Mouse (Mus musculus) heart, adult 2 months (tissue): ENCODE measurements around the gene Cspg4. TPM values are rescaled to one million over a fixed set of nuclear protein-coding genes. Genes with fewer than 3 reads are reported as not detected.

Experiments
- DNase-seq, 2 experiments: peaks; one replicate each; pipeline ENCODE4 v3.0.0; 2021
- H3K27ac ChIP-seq: fragments of 200-600 bp; 2 replicates; pipeline ENCODE4 v1.8.1; 2022
- H3K27me3 ChIP-seq: fragments of 200-500 bp; 2 replicates; pipeline ENCODE4 v1.6.1; 2012; ENCODE audit warnings: mild to moderate bottlenecking, low read length, inconsistent platforms, mixed read lengths; ENCODE audit not compliant: control insufficient read depth, insufficient read depth
- H3K36me3 ChIP-seq: fragments of 200-500 bp; 2 replicates; pipeline ENCODE4 v1.6.1; 2012; ENCODE audit warnings: low read length, inconsistent platforms; ENCODE audit not compliant: control insufficient read depth, insufficient read depth
- H3K4me1 ChIP-seq: fragments of 200-500 bp; 2 replicates; pipeline ENCODE4 v1.6.1; 2011; ENCODE audit warnings: low read length; ENCODE audit not compliant: control insufficient read depth, insufficient read depth
- H3K4me3 ChIP-seq: fragments of 200-600 bp; 2 replicates; pipeline ENCODE4 v1.8.1; 2022
- H3K79me2 ChIP-seq: fragments of 200-500 bp; replicated peaks from 2 replicates; pipeline ENCODE4 v1.6.1; 2012; ENCODE audit warnings: mild to moderate bottlenecking, inconsistent platforms, low read length, moderate library complexity, mixed read lengths; ENCODE audit not compliant: control insufficient read depth, insufficient read depth
- H3K9ac ChIP-seq: fragments of 200-500 bp; 2 replicates; pipeline ENCODE4 v1.6.1; 2012; ENCODE audit warnings: low read depth, mild to moderate bottlenecking, control low read depth, inconsistent platforms, low read length, mixed read lengths
- CTCF ChIP-seq: fragments of 200-600 bp; IDR thresholded peaks from 2 replicates; pipeline ENCODE4 v1.8.1; 2022; ENCODE audit warnings: antibody characterized with exemption, mild to moderate bottlenecking, moderate library complexity
- EP300 ChIP-seq: fragments of 200-500 bp; IDR thresholded peaks from 2 replicates; pipeline ENCODE4 v1.6.1; 2011; ENCODE audit warnings: low read depth, low read length, control low read depth; ENCODE audit not compliant: insufficient read depth
- POLR2A ChIP-seq: fragments of 200-500 bp; IDR thresholded peaks from 2 replicates; pipeline ENCODE4 v1.6.1; 2011; ENCODE audit warnings: mild to moderate bottlenecking, low read depth, low read length, control low read depth; ENCODE audit not compliant: insufficient read depth
- WGBS: fragments of 180-500 bp; shearing (Covaris S2); methylation state at CpG from one replicate; pipeline ENCODE4 v1.1.7; 2018; 5-methylcytosine and 5-hydroxymethylcytosine counted together
- intact Hi-C: fragments of 180-260 bp; cut with DNase I; formaldehyde crosslinking; loops from one replicate; pipeline ENCODE4 v1.15.1; 2025
- polyA plus RNA-seq: library from polyadenylated mRNA; depleted of rRNA; stranded (reverse); fragments of >200 nt; gene quantifications from 2 replicates; pipeline ENCODE4 v1.2.3, GENCODE M21; 2012
- total RNA-seq, 2 experiments: library from RNA; stranded (reverse); gene quantifications; 2 replicates each; pipeline ENCODE4 v1.2.3; 2021

Gene Cspg4
- total and polyA plus RNA-seq, 3 experiments: 12.7 to 15.7 (median 13.7) TPM

- Histone ChIP-seq H3K4me1 (0 out of 2 replicates have a peak, but pooled peaks cover 1% of the 10 kb centered on the region), H3K4me3 (no peak overlapping the region), H3K9ac (no peak overlapping the region), H3K27ac (no peak overlapping the region), H3K36me3 (no peaks in the 10 kb centered on the region), H3K79me2 (no peaks in the 10 kb centered on the region), H3K27me3 (peaks cover 2% of the 10 kb centered on the region)
- intact Hi-C loops: loop anchor here (1.0 to 2.0 kb wide), 5 partner anchors 35 to 241 kb away; partner anchors contain the start of genes Man2c1 and Snupn
- no peak for TF ChIP-seq POLR2A
- TF ChIP-seq CTCF: peak; percentile 90
- TF ChIP-seq EP300: peak; percentile 77; the same call in 1 of the 2 replicates
- DNase-seq: peak; percentile 60 to 61
- 27% methylated on average over 14 of the region's 14 CpGs for WGBS
These were observed 25.0 kb downstream of the Cspg4 start for GRCm38 (mm10) chr9:56889817-56890216.

- H3K36me3 ChIP-seq: no peaks in the 10 kb centered on the region
- DNase-seq: no peak
- H3K79me2 ChIP-seq: no peaks in the 10 kb centered on the region
- TF ChIP-seq CTCF (no peak), POLR2A (no peak), EP300 (no peak)
- 70% methylated on average over 11 of the region's 11 CpGs for WGBS
- no peak overlapping the region for H3K4me3 ChIP-seq
- intact Hi-C loops: loop anchor here (2.0 kb wide), 3 partner anchors 34 to 240 kb away; partner anchors contain the start of genes Man2c1 and Snupn
- 0 out of 2 replicates have a peak, but pooled peaks cover 1% of the 10 kb centered on the region for H3K4me1 ChIP-seq
- H3K9ac ChIP-seq: no peak overlapping the region
- peaks cover 2% of the 10 kb centered on the region for H3K27me3 ChIP-seq
- H3K27ac ChIP-seq: no peak overlapping the region
These were observed 25.9 kb downstream of the Cspg4 start for GRCm38 (mm10) chr9:56890522-56891250.

GRCm38 (mm10) chr9:56891517-56892011, 26.7 kb downstream of the Cspg4 start:
- H3K4me3 ChIP-seq: no peak overlapping the region
- H3K27ac ChIP-seq: no peak overlapping the region
- WGBS: 39% methylated on average over 12 of the region's 12 CpGs
- intact Hi-C loops: loop anchor here (2.0 kb wide), 4 partner anchors 33 to 329 kb away; partner anchors contain the start of genes Man2c1 and Snupn
- 0 out of 2 replicates have a peak, but pooled peaks cover 1% of the 10 kb centered on the region for H3K4me1 ChIP-seq
- H3K36me3 ChIP-seq: no peaks in the 10 kb centered on the region
- H3K79me2 ChIP-seq: no peaks in the 10 kb centered on the region
- DNase-seq: peak; percentile 68
- TF ChIP-seq CTCF: peak; percentile 95
- peak; percentile 73; the same call in 1 of the 2 replicates for TF ChIP-seq EP300
- TF ChIP-seq POLR2A: no peak
- peak overlapping the region; percentile 32; the same call in 1 of the 2 replicates for H3K9ac ChIP-seq
- peaks cover 2% of the 10 kb centered on the region; the same call in 1 of the 2 replicates for H3K27me3 ChIP-seq

GRCm38 (mm10) chr9:56892111-56892510, 27.3 kb downstream of the Cspg4 start:
- Histone ChIP-seq H3K27me3 (peaks cover 2% of the 10 kb centered on the region; the same call in 1 of the 2 replicates), H3K79me2 (no peaks in the 10 kb centered on the region), H3K4me1 (0 out of 2 replicates have a peak, but pooled peaks cover 1% of the 10 kb centered on the region), H3K36me3 (no peaks in the 10 kb centered on the region), H3K27ac (no peak overlapping the region), H3K4me3 (no peak overlapping the region), H3K9ac (no peak overlapping the region)
- TF ChIP-seq CTCF (no peak), POLR2A (no peak), EP300 (no peak)
- intact Hi-C loops: loop anchor here (2.0 kb wide), 1 partner anchor 329 kb away; no protein-coding TSS in a partner anchor
- 94% methylated on average over 10 of the region's 10 CpGs for WGBS
- no peak for DNase-seq

GRCm38 (mm10) chr9:56893313-56893712, 28.5 kb downstream of the Cspg4 start:
- Histone ChIP-seq H3K79me2 (no peaks in the 10 kb centered on the region), H3K4me1 (0 out of 2 replicates have a peak, but pooled peaks cover 1% of the 10 kb centered on the region), H3K27me3 (peaks cover 2% of the 10 kb centered on the region; the same call in 1 of the 2 replicates), H3K36me3 (no peaks in the 10 kb centered on the region), H3K27ac (no peak overlapping the region), H3K4me3 (no peak overlapping the region), H3K9ac (no peak overlapping the region)
- 77% methylated on average over 8 of the region's 8 CpGs for WGBS
- no peak for TF ChIP-seq CTCF
- TF ChIP-seq POLR2A: no peak
- TF ChIP-seq EP300: no peak
- intact Hi-C loops: loop anchor here (2.0 kb wide), 1 partner anchor 327 kb away; no protein-coding TSS in a partner anchor
- no peak for DNase-seq
